Comparison of ENCODE assay signal across 25 mouse cellular contexts in genomic region chr5:5476133-5476532, GRCm38 (mm10). TPM values are rescaled to one million over a fixed set of nuclear protein-coding genes. Genes with fewer than 3 reads are reported as not detected.
"Had no signal": no experiment of that assay in that cellular context is flagged by ENCODE, and none has a peak within 500 bp of the region (broad histone marks: within the 10 kb centered on the region; RNA-seq: fewer than 3 reads in every experiment).

No protein-coding gene starts in this region.

- H3K9ac ChIP-seq: intestine, embryonic 15.5 days; limb, embryonic 12.5 days; limb, embryonic 15.5 days; liver, embryonic 13.5 days; midbrain, embryonic 12.5 days; midbrain, embryonic 15.5 days; neural tube, embryonic 12.5 days; neural tube, embryonic 15.5 days had no signal

- H3K9me3 ChIP-seq: intestine, embryonic 15.5 days; limb, embryonic 12.5 days; limb, embryonic 15.5 days; liver, embryonic 13.5 days; midbrain, embryonic 12.5 days; midbrain, embryonic 15.5 days; neural tube, embryonic 12.5 days; neural tube, embryonic 15.5 days had no signal

- H3K36me3 ChIP-seq: intestine, embryonic 15.5 days; limb, embryonic 12.5 days; limb, embryonic 15.5 days; liver, embryonic 13.5 days; midbrain, embryonic 12.5 days; midbrain, embryonic 15.5 days; neural tube, embryonic 12.5 days; neural tube, embryonic 15.5 days had no signal

- H3K27me3 ChIP-seq: intestine, embryonic 15.5 days; limb, embryonic 12.5 days; limb, embryonic 15.5 days; liver, embryonic 13.5 days; midbrain, embryonic 12.5 days; midbrain, embryonic 15.5 days; neural tube, embryonic 12.5 days; neural tube, embryonic 15.5 days had no signal

- ATAC-seq: intestine, embryonic 15.5 days; midbrain, embryonic 15.5 days had no signal

- H3K4me2 ChIP-seq: intestine, embryonic 15.5 days; limb, embryonic 12.5 days; limb, embryonic 15.5 days; liver, embryonic 13.5 days; midbrain, embryonic 12.5 days; midbrain, embryonic 15.5 days; neural tube, embryonic 12.5 days; neural tube, embryonic 15.5 days had no signal

- H3K27ac ChIP-seq: intestine, embryonic 15.5 days; kidney, postnatal 0 days; limb, embryonic 12.5 days; limb, embryonic 15.5 days; liver, embryonic 13.5 days; midbrain, embryonic 12.5 days; midbrain, embryonic 15.5 days; neural tube, embryonic 12.5 days; neural tube, embryonic 15.5 days; stomach, postnatal 0 days had no signal

- DNase-seq: layer of hippocampus, postnatal 36 days; left cerebral cortex, postnatal 4 days; liver, embryonic 13.5 days; lung, adult 2 months; lung, postnatal 14 days; lung, postnatal 4 days; right cerebral cortex, adult 18-20 months; right cerebral cortex, postnatal 14 days; right cerebral cortex, postnatal 4 days; thymus, adult 18-20 months; thymus, postnatal 36 days had no signal

- H3K4me1 ChIP-seq: intestine, embryonic 15.5 days; limb, embryonic 12.5 days; limb, embryonic 15.5 days; liver, embryonic 13.5 days; midbrain, embryonic 12.5 days; midbrain, embryonic 15.5 days; neural tube, embryonic 12.5 days; neural tube, embryonic 15.5 days had no signal

- H3K4me3 ChIP-seq: intestine, embryonic 15.5 days; limb, embryonic 12.5 days; limb, embryonic 15.5 days; liver, embryonic 13.5 days; midbrain, embryonic 12.5 days; midbrain, embryonic 15.5 days; neural tube, embryonic 12.5 days; neural tube, embryonic 15.5 days had no signal

RNA-seq across cellular contexts. Expression of gene 1700015F17Rik, which starts 2.8 kb away (rescaled TPM):
- total RNA-seq: layer of hippocampus, postnatal 10 days; layer of hippocampus, postnatal 36 days; left cerebral cortex, postnatal 4 days; megakaryocyte progenitor cell, adult 5-6 weeks had no signal
- polyA plus RNA-seq: intestine, embryonic 15.5 days; kidney, postnatal 0 days; limb, embryonic 12.5 days; limb, embryonic 15.5 days; liver, embryonic 13.5 days; liver, embryonic 16.5 days; lung, adult 2 months; lung, embryonic 16.5 days; midbrain, embryonic 12.5 days; midbrain, embryonic 15.5 days; neural tube, embryonic 12.5 days; neural tube, embryonic 15.5 days; stomach, embryonic 14.5 days; stomach, postnatal 0 days had no signal
